Mouse (Mus musculus): ENCODE measurements around the gene Slc34a1.
"Not testable (repeated sequence)": the region's sequence is repeated elsewhere in the genome, so short reads cannot be mapped to it uniquely, and the experiment has no call there.

Gene Slc34a1

GRCm38 (mm10) chr13:55404853-55405782, 7.1 kb downstream of the Slc34a1 start:
- DNase-seq (ENCODE audit: low spot score) = peak; percentile 54

GRCm38 (mm10) chr13:55405783-55406390, 7.9 kb downstream of the Slc34a1 start:
- DNase-seq (ENCODE audit: low spot score) = no peak

- DNase-seq (ENCODE audit: low spot score) = no peak
Measured at GRCm38 (mm10) chr13:55407341-55407740, 9.4 kb downstream of the Slc34a1 start.

- no peak for DNase-seq (ENCODE audit: low spot score)
Measured at GRCm38 (mm10) chr13:55408546-55409120, 10.6 kb downstream of the Slc34a1 start.

- DNase-seq (ENCODE audit: low spot score) = no peak
Measured at GRCm38 (mm10) chr13:55411826-55412225, 13.8 kb downstream of the Slc34a1 start.

- DNase-seq (ENCODE audit: low spot score) = no peak
Measured at GRCm38 (mm10) chr13:55412643-55413307, 14.8 kb downstream of the Slc34a1 start.

- DNase-seq (ENCODE audit: low spot score) = no peak
Measured at GRCm38 (mm10) chr13:55413333-55413732, 15.3 kb downstream of the Slc34a1 start.

- no peak for DNase-seq (ENCODE audit: low spot score)
Measured at GRCm38 (mm10) chr13:55414743-55415380, 16.9 kb downstream of the Slc34a1 start, which contains the start of gene Pfn3. Pfn3 (minus strand) TSS chr13:55415232.

GRCm38 (mm10) chr13:55418004-55418403, 20.0 kb downstream of the Slc34a1 start:
- peak; percentile 75 for DNase-seq (ENCODE audit: low spot score)

GRCm38 (mm10) chr13:55419142-55419541, 21.2 kb downstream of the Slc34a1 start:
- no peak for DNase-seq (ENCODE audit: low spot score)

GRCm38 (mm10) chr13:55420018-55420932, 22.3 kb downstream of the Slc34a1 start:
- no peak for DNase-seq (ENCODE audit: low spot score)

- DNase-seq (ENCODE audit: low spot score) = peak; percentile 54
Measured at GRCm38 (mm10) chr13:55420933-55421800, 23.2 kb downstream of the Slc34a1 start.

- no peak for DNase-seq (ENCODE audit: low spot score)
Measured at GRCm38 (mm10) chr13:55426613-55427012, 28.6 kb downstream of the Slc34a1 start, which contains the start of gene F12. F12 (minus strand) TSS chr13:55426793.

- no peak for DNase-seq (ENCODE audit: low spot score)
Measured at GRCm38 (mm10) chr13:55429226-55429888, 31.4 kb downstream of the Slc34a1 start.

GRCm38 (mm10) chr13:55430566-55430965, 32.6 kb downstream of the Slc34a1 start:
- no peak for DNase-seq (ENCODE audit: low spot score)

GRCm38 (mm10) chr13:55431889-55432685, 34.1 kb downstream of the Slc34a1 start:
- DNase-seq (ENCODE audit: low spot score) = no peak

GRCm38 (mm10) chr13:55437111-55437629, 39.2 kb downstream of the Slc34a1 start:
- not testable (repeated sequence) for DNase-seq (ENCODE audit: low spot score)

GRCm38 (mm10) chr13:55443799-55444285, 45.9 kb downstream of the Slc34a1 start:
- DNase-seq (ENCODE audit: low spot score) = no peak

Measured in spleen, adult 12 weeks (tissue).